Mouse (Mus musculus): ENCODE results near the gene Prkcq.

DNA sequence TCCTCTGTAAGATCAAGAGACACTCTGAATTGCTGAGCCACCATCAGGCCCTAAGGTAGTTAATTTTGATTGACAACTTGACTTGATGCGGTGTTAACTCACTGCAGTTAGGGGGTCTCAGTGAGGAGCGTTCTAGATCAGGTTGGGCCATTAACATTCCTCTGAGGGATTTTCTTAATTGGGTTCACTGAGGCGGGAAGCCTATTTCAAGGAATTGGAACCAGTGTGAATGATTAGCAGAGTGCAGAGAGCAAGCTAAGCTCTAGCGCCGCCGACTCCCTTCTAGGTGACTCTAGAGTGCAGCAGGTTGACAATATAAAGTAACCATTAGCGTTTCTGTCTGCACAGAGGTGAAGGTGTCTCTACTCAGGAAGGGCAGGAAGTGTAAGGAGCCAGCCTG is 155.4 kb downstream of the Prkcq start:
- no peak for TF ChIP-seq GATA1 (IDR thresholded peaks at IDR 0.05; ENCODE audit: borderline replicate concordance, low read length)
- no peak for TF ChIP-seq FLI1 (IDR thresholded peaks at IDR 0.05; ENCODE audit: low read length)

Data from megakaryocyte, embryonic 14.5 days (primary cell).